Comparison of ENCODE assay signal across 15 mouse cellular contexts in genomic region chr11:96279421-96280233, GRCm38 (mm10). TPM values are rescaled to one million over a fixed set of nuclear protein-coding genes. Genes with fewer than 3 reads are reported as not detected.
DNase-seq lines count a peak whose midpoint lies in the region; ATAC-seq and TF ChIP-seq lines count a peak whose summit lies in the region.
"Had no signal": no experiment of that assay in that cellular context is flagged by ENCODE, and none has a peak within 500 bp of the region (broad histone marks: within the 10 kb centered on the region; RNA-seq: fewer than 3 reads in every experiment).

No protein-coding gene starts in this region.

- intact Hi-C loops in gastrocnemius, adult 2 months (cut with DNase I): loop anchor here (1.0 to 2.0 kb wide), 3 partner anchors 15 to 341 kb away; no protein-coding TSS in a partner anchor
- intact Hi-C loops in gastrocnemius, postnatal 36 days (cut with DNase I): loop anchor here (2.0 to 5.0 kb wide), 4 partner anchors 258 to 583 kb away; no protein-coding TSS in a partner anchor

- peak overlapping the region; percentile 12; the same call in 1 of the 2 replicates for H3K9ac ChIP-seq in hindbrain, embryonic 14.5 days
- peak overlapping the region; percentile 99 for H3K9ac ChIP-seq in kidney, embryonic 14.5 days (ENCODE audit: low read depth, low read length)
- H3K9ac ChIP-seq: liver, embryonic 14.5 days had no signal

- TF ChIP-seq CTCF in gastrocnemius, adult 2 months (IDR thresholded peaks at IDR 0.05): no peak
- no peak for TF ChIP-seq CTCF in small intestine, adult 2 months (IDR thresholded peaks at IDR 0.05; ENCODE audit: extremely low read depth, insufficient read length, insufficient replicate concordance, low read depth, low read length)
- TF ChIP-seq CTCF in layer of hippocampus, adult 2 months (conservative IDR thresholded peaks at IDR 0.05): no peak

- ATAC-seq in hindbrain, embryonic 14.5 days (ENCODE audit: low FRiP score): no peak
- no peak for ATAC-seq in kidney, embryonic 14.5 days (ENCODE audit: low FRiP score, low TSS enrichment)
- ATAC-seq: Patski had no signal

- TF ChIP-seq POLR2A in small intestine, adult 2 months (IDR thresholded peaks at IDR 0.05; ENCODE audit: low read depth, low read length): no peak

- no peaks in the 10 kb centered on the region for H3K4me1 ChIP-seq in hindbrain, embryonic 14.5 days (replicated peaks; ENCODE audit: control insufficient read depth, insufficient read depth, low read length)
- H3K4me1 ChIP-seq in kidney, embryonic 14.5 days (ENCODE audit: control insufficient read depth, insufficient read depth, low read length): peaks cover 38% of the 10 kb centered on the region
- H3K4me1 ChIP-seq in small intestine, adult 2 months (ENCODE audit: control insufficient read depth, insufficient read depth, insufficient read length, low read length): peaks cover 2% of the 10 kb centered on the region; the same call in 1 of the 2 replicates
- peaks cover 12% of the 10 kb centered on the region for H3K4me1 ChIP-seq in embryonic facial prominence, embryonic 10.5 days

- peak overlapping the region; percentile 24 for H3K4me2 ChIP-seq in hindbrain, embryonic 14.5 days (replicated peaks)
- H3K4me2 ChIP-seq in kidney, embryonic 14.5 days (replicated peaks; ENCODE audit: low read depth, low read length): peak overlapping the region; percentile 95

- WGBS in hindbrain, embryonic 14.5 days: 3% methylated on average over 31 of the region's 31 CpGs
- WGBS in kidney, embryonic 14.5 days: 4% methylated on average over 31 of the region's 31 CpGs
- 13% methylated on average over 31 of the region's 31 CpGs for WGBS in small intestine, adult 2 months
- WGBS in embryonic facial prominence, embryonic 10.5 days: 2% methylated on average over 31 of the region's 31 CpGs

- no peaks in the 10 kb centered on the region for H3K9me3 ChIP-seq in hindbrain, embryonic 14.5 days (ENCODE audit: control insufficient read depth, low read length)
- no peaks in the 10 kb centered on the region for H3K9me3 ChIP-seq in kidney, embryonic 14.5 days (ENCODE audit: control insufficient read depth, low read length)
- H3K9me3 ChIP-seq in embryonic facial prominence, embryonic 10.5 days: no peaks in the 10 kb centered on the region
- H3K9me3 ChIP-seq: megakaryocyte, embryonic 14.5 days had no signal

- peak overlapping the region; percentile 31; the same call in 1 of the 2 replicates for H3K27ac ChIP-seq in gastrocnemius, adult 2 months
- peak overlapping the region; percentile 14 for H3K27ac ChIP-seq in hindbrain, embryonic 14.5 days
- H3K27ac ChIP-seq in kidney, embryonic 14.5 days (ENCODE audit: low read depth, low read length): peak overlapping the region; percentile 80
- no peak overlapping the region for H3K27ac ChIP-seq in small intestine, adult 2 months (ENCODE audit: insufficient read depth, low read depth, low read length)
- no peak overlapping the region for H3K27ac ChIP-seq in layer of hippocampus, adult 2 months
- H3K27ac ChIP-seq in embryonic facial prominence, embryonic 10.5 days (replicated peaks): no peak overlapping the region
- H3K27ac ChIP-seq: liver, embryonic 14.5 days had no signal

- DNase-seq in gastrocnemius, adult 2 months: no peak
- no peak for DNase-seq in gastrocnemius, postnatal 36 days
- DNase-seq in hindbrain, embryonic 14.5 days (ENCODE audit: low spot score): no peak
- DNase-seq in layer of hippocampus, adult 2 months (ENCODE audit: low spot score in 2 of 2): no peak
- no peak for DNase-seq in embryonic facial prominence, embryonic 10.5 days (ENCODE audit: low spot score)
- no peak for DNase-seq in layer of hippocampus, adult 9-11 months

- H3K4me3 ChIP-seq in gastrocnemius, adult 2 months: peak overlapping the region; percentile 31
- H3K4me3 ChIP-seq in hindbrain, embryonic 14.5 days (replicated peaks; ENCODE audit: low read length): peak overlapping the region; percentile 4; the same call in 1 of the 2 replicates
- peak overlapping the region; percentile 53 for H3K4me3 ChIP-seq in kidney, embryonic 14.5 days (ENCODE audit: low read length)
- peak overlapping the region; percentile 21; the same call in 1 of the 2 replicates for H3K4me3 ChIP-seq in small intestine, adult 2 months (ENCODE audit: low read depth, low read length)
- H3K4me3 ChIP-seq in layer of hippocampus, adult 2 months: no peak overlapping the region
- H3K4me3 ChIP-seq in embryonic facial prominence, embryonic 10.5 days: no peak overlapping the region
- H3K4me3 ChIP-seq: megakaryocyte, embryonic 14.5 days had no signal

- peaks cover 89% of the 10 kb centered on the region for H3K27me3 ChIP-seq in hindbrain, embryonic 14.5 days (ENCODE audit: control insufficient read depth, insufficient read depth, low read length)
- peaks cover 4% of the 10 kb centered on the region; the same call in 1 of the 2 replicates for H3K27me3 ChIP-seq in kidney, embryonic 14.5 days (ENCODE audit: control insufficient read depth, insufficient read depth, low read length)
- peaks cover 90% of the 10 kb centered on the region for H3K27me3 ChIP-seq in small intestine, adult 2 months (ENCODE audit: control insufficient read depth, insufficient read depth, low read length)
- H3K27me3 ChIP-seq in embryonic facial prominence, embryonic 10.5 days (replicated peaks; ENCODE audit: low read depth, poor library complexity, severe bottlenecking): peaks cover 100% of the 10 kb centered on the region
- H3K27me3 ChIP-seq: Patski had no signal

- H3K36me3 ChIP-seq in hindbrain, embryonic 14.5 days (replicated peaks; ENCODE audit: control insufficient read depth, insufficient read depth): no peaks in the 10 kb centered on the region
- H3K36me3 ChIP-seq in kidney, embryonic 14.5 days (ENCODE audit: control insufficient read depth, insufficient read depth, low read length): peaks cover 3% of the 10 kb centered on the region; the same call in 1 of the 2 replicates
- H3K36me3 ChIP-seq in small intestine, adult 2 months (ENCODE audit: control insufficient read depth, insufficient read depth, low read length): no peaks in the 10 kb centered on the region
- H3K36me3 ChIP-seq in embryonic facial prominence, embryonic 10.5 days (replicated peaks): no peaks in the 10 kb centered on the region

RNA-seq across cellular contexts. Expression of gene Hoxb8, which starts 2.1 kb away (rescaled TPM):
- total RNA-seq in gastrocnemius, adult 2 months (2021): under 1 TPM; 0.14 to 0.23 TPM
- under 1 TPM; 0.15 TPM for total RNA-seq in gastrocnemius, postnatal 36 days (2021)
- polyA plus RNA-seq in hindbrain, embryonic 14.5 days (2014; fragmentation: Nextera tagmentation; extraction: Ambion mirVana): 41.2 and 50.6 TPM in 2 replicates
- 12.7 and 18.6 TPM in 2 replicates for polyA plus RNA-seq in kidney, embryonic 14.5 days (2014; fragmentation: Nextera tagmentation; extraction: Ambion mirVana)
- polyA plus RNA-seq in small intestine, adult 2 months (2012; rRNA removed): 0.38 and 5.3 TPM in 2 replicates
- total RNA-seq in layer of hippocampus, adult 2 months (2021): not detected
- polyA plus RNA-seq in embryonic facial prominence, embryonic 10.5 days (2016; fragmentation: Nextera tagmentation; extraction: Ambion mirVana): not detected in 2 replicates
- total RNA-seq: heart, adult 18-20 months; heart, postnatal 4 days; left cerebral cortex, adult 8-10 months; neutrophil, adult 5-6 weeks had no signal

RNA-seq across cellular contexts. Expression of gene Hoxb7, which starts 6.8 kb away (rescaled TPM):
- under 1 TPM; 0.47 to 0.56 TPM for total RNA-seq in gastrocnemius, adult 2 months (2021)
- total RNA-seq in gastrocnemius, postnatal 36 days (2021): under 1 TPM; 0.39 to 0.41 TPM
- 40.8 and 45.6 TPM in 2 replicates for polyA plus RNA-seq in hindbrain, embryonic 14.5 days (2014; fragmentation: Nextera tagmentation; extraction: Ambion mirVana)
- polyA plus RNA-seq in kidney, embryonic 14.5 days (2014; fragmentation: Nextera tagmentation; extraction: Ambion mirVana): 58.6 and 61.9 TPM in 2 replicates
- polyA plus RNA-seq in small intestine, adult 2 months (2012; rRNA removed): 0.17 and 1.5 TPM in 2 replicates
- not detected for total RNA-seq in layer of hippocampus, adult 2 months (2021)
- not detected in 2 replicates for polyA plus RNA-seq in embryonic facial prominence, embryonic 10.5 days (2016; fragmentation: Nextera tagmentation; extraction: Ambion mirVana)
- total RNA-seq: heart, adult 18-20 months; left cerebral cortex, adult 8-10 months; neutrophil, adult 5-6 weeks had no signal

RNA-seq across cellular contexts. Expression of gene Hoxb9, which starts 8.4 kb away (rescaled TPM):
- total RNA-seq in gastrocnemius, adult 2 months (2021): under 1 TPM in 1 of 2 experiments, not detected in 1; 0.14 TPM
- under 1 TPM in 1 of 2 experiments, not detected in 1; 0.10 TPM for total RNA-seq in gastrocnemius, postnatal 36 days (2021)
- polyA plus RNA-seq in hindbrain, embryonic 14.5 days (2014; fragmentation: Nextera tagmentation; extraction: Ambion mirVana): 10.7 and 22.4 TPM in 2 replicates
- polyA plus RNA-seq in kidney, embryonic 14.5 days (2014; fragmentation: Nextera tagmentation; extraction: Ambion mirVana): 30.0 and 41.4 TPM in 2 replicates
- polyA plus RNA-seq in small intestine, adult 2 months (2012; rRNA removed): 0.14 TPM in 1 of 2 replicates, not detected in the other
- total RNA-seq in layer of hippocampus, adult 2 months (2021): not detected
- not detected in 2 replicates for polyA plus RNA-seq in embryonic facial prominence, embryonic 10.5 days (2016; fragmentation: Nextera tagmentation; extraction: Ambion mirVana)
- total RNA-seq: heart, adult 18-20 months; heart, postnatal 4 days; neutrophil, adult 5-6 weeks had no signal

RNA-seq across cellular contexts. Expression of gene Hoxb6, which starts 12.6 kb away (rescaled TPM):
- under 1 TPM; 0.56 to 0.64 TPM for total RNA-seq in gastrocnemius, adult 2 months (2021)
- total RNA-seq in gastrocnemius, postnatal 36 days (2021): under 1 TPM; 0.38 to 0.54 TPM
- 71.4 and 90.1 TPM in 2 replicates for polyA plus RNA-seq in hindbrain, embryonic 14.5 days (2014; fragmentation: Nextera tagmentation; extraction: Ambion mirVana)
- 44.1 and 53.1 TPM in 2 replicates for polyA plus RNA-seq in kidney, embryonic 14.5 days (2014; fragmentation: Nextera tagmentation; extraction: Ambion mirVana)
- polyA plus RNA-seq in small intestine, adult 2 months (2012; rRNA removed): 1.0 and 8.3 TPM in 2 replicates
- not detected for total RNA-seq in layer of hippocampus, adult 2 months (2021)
- 0.15 TPM in 1 of 2 replicates, not detected in the other for polyA plus RNA-seq in embryonic facial prominence, embryonic 10.5 days (2016; fragmentation: Nextera tagmentation; extraction: Ambion mirVana)
- total RNA-seq: heart, adult 18-20 months; heart, postnatal 4 days; left cerebral cortex, adult 8-10 months; neutrophil, adult 5-6 weeks had no signal

RNA-seq across cellular contexts. Expression of gene Hoxb5, which starts 23.5 kb away (rescaled TPM):
- total RNA-seq in gastrocnemius, adult 2 months (2021): under 1 TPM; 0.26 to 0.28 TPM
- under 1 TPM; 0.52 to 0.61 TPM for total RNA-seq in gastrocnemius, postnatal 36 days (2021)
- 140 and 157 TPM in 2 replicates for polyA plus RNA-seq in hindbrain, embryonic 14.5 days (2014; fragmentation: Nextera tagmentation; extraction: Ambion mirVana)
- 22.1 and 24.3 TPM in 2 replicates for polyA plus RNA-seq in kidney, embryonic 14.5 days (2014; fragmentation: Nextera tagmentation; extraction: Ambion mirVana)
- 1.8 and 3.2 TPM in 2 replicates for polyA plus RNA-seq in small intestine, adult 2 months (2012; rRNA removed)
- not detected for total RNA-seq in layer of hippocampus, adult 2 months (2021)
- polyA plus RNA-seq in embryonic facial prominence, embryonic 10.5 days (2016; fragmentation: Nextera tagmentation; extraction: Ambion mirVana): 0.07 and 0.28 TPM in 2 replicates
- total RNA-seq: left cerebral cortex, adult 8-10 months; neutrophil, adult 5-6 weeks had no signal

Comparison
In these comparisons a context has a peak if more than half of its experiments do, and no peak if none do; other contexts are left out.
1. H3K27ac ChIP-seq: peak in gastrocnemius, adult 2 months (single experiment), hindbrain, embryonic 14.5 days (single experiment) and kidney, embryonic 14.5 days (single experiment); none in small intestine, adult 2 months (single experiment), layer of hippocampus, adult 2 months (single experiment) and embryonic facial prominence, embryonic 10.5 days (single experiment).
2. H3K4me3 ChIP-seq: peak in gastrocnemius, adult 2 months (single experiment), hindbrain, embryonic 14.5 days (single experiment), kidney, embryonic 14.5 days (single experiment) and small intestine, adult 2 months (single experiment); none in layer of hippocampus, adult 2 months (single experiment) and embryonic facial prominence, embryonic 10.5 days (single experiment).
3. RNA of gene Hoxb7, which starts 6.8 kb away (polyA plus RNA-seq): 58.6 to 61.9 TPM in kidney, embryonic 14.5 days and 40.8 to 45.6 TPM in hindbrain, embryonic 14.5 days; 0.17 to 1.5 TPM in small intestine, adult 2 months and not detected in embryonic facial prominence, embryonic 10.5 days; every median in the first group is over 10 times any median in the second.
4. RNA of gene Hoxb9, which starts 8.4 kb away (polyA plus RNA-seq): 30.0 to 41.4 TPM in kidney, embryonic 14.5 days and 10.7 to 22.4 TPM in hindbrain, embryonic 14.5 days; 0.14 TPM in small intestine, adult 2 months and not detected in embryonic facial prominence, embryonic 10.5 days; every median in the first group is over 10 times any median in the second.